Mouse (Mus musculus): ENCODE results near the gene Rbm38. TPM values are rescaled to one million over a fixed set of nuclear protein-coding genes. Genes with fewer than 3 reads are reported as not detected.

Gene Rbm38
- polyA plus RNA-seq, 1 experiment from 2014 or later, result 13.8 TPM

DNA sequence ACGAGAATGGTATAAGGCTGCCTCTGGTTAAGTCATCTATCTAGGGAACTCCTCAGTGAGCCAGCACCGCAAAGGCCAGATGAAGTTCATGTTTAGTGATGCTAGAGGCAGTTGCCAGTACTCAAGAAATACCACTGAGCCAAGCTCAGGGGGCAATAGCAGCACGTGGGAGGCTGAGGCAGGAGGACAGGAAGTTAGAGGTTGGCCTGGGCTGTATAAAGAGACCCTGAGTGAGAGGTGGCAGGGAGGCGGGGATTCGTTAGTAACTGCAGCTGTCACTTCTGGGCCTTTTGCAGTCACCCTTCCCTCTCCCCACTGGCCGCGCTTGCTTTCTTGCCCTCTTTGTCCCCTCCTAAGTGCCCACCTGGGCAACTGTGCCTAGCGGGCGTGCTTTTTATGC lies 976 bp upstream of the Rbm38 start:
- Histone ChIP-seq H3K9ac (no peak overlapping the region), H3K4me3 (peak overlapping the region; percentile 35), H3K4me2 (peak overlapping the region; percentile 73), H3K4me1 (peaks cover 33% of the 10 kb centered on the region), H3K9me3 (no peaks in the 10 kb centered on the region), H3K27ac (no peak overlapping the region), H3K27me3 (replicated peaks) (peaks cover 28% of the 10 kb centered on the region), H3K36me3 (replicated peaks) (0 out of 2 replicates have a peak, but pooled peaks cover 9% of the 10 kb centered on the region)
- ATAC-seq (replicated peaks), result no peak
- WGBS, result 13% methylated on average over 9 of the region's 9 CpGs

DNA sequence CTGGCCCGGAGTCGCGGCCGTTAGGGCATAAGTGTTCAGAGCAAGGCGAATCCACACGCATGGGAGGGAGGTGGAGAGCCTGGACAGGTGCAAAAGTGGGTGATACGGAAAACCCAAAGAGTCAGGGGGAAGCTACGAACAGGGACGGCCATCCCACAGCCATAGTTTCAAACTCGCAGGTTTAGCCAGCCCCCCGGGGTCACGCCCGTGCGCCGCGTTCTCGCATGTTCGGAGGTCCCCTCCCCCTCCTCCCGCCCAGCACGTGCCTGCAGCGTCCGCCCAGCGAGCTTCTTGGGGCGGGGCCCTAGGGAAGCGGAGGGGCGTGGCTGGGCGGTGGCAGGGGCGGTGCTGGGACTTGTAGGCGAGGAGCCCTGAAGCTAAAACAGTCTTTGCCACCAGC lies 508 bp upstream of the Rbm38 start:
- Histone ChIP-seq H3K4me1 (peaks cover 38% of the 10 kb centered on the region), H3K36me3 (replicated peaks) (0 out of 2 replicates have a peak, but pooled peaks cover 5% of the 10 kb centered on the region), H3K27ac (no peak overlapping the region), H3K4me2 (peak overlapping the region; percentile 73), H3K9ac (0 out of 2 replicates have a peak overlapping the region, but pooled peaks have one; percentile 5), H3K4me3 (peak overlapping the region; percentile 35), H3K9me3 (no peaks in the 10 kb centered on the region), H3K27me3 (replicated peaks) (peaks cover 28% of the 10 kb centered on the region)
- WGBS, result 1% methylated on average over 29 of the region's 29 CpGs
- peak; percentile 22; the same call in 1 of the 2 replicates for ATAC-seq (replicated peaks)

DNA sequence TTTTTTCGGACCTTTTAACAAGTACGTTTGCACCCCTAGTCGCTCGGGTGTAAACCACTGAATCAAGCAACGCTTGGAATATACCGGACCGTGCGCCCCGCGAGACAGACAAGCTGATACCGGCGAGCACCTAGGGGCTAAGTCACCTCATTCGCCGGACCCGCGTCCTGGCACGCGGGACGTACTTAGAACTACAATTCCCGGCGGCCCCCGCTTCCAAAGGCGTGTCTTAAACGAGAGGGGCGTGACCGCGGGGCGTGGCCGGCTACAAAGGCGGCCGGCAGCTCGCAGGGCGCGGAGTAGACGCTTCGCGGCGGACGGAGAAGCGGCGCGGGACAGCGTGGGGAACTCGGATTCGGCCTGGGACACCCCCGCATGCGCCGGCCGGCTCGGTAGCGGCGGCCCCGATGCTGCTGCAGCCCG lies 1.3 kb downstream of the Rbm38 start:
- peak overlapping the region; percentile 59 for H3K4me2 ChIP-seq
- under 1% methylated on average over 51 of the region's 54 CpGs for WGBS
- H3K9ac ChIP-seq, result peak overlapping the region; percentile 64
- peak overlapping the region; percentile 79 for H3K4me3 ChIP-seq
- H3K36me3 ChIP-seq (replicated peaks), result no peaks in the 10 kb centered on the region
- no peaks in the 10 kb centered on the region for H3K9me3 ChIP-seq
- peaks cover 28% of the 10 kb centered on the region for H3K27me3 ChIP-seq (replicated peaks)
- H3K4me1 ChIP-seq, result peaks cover 48% of the 10 kb centered on the region
- H3K27ac ChIP-seq, result peak overlapping the region; percentile 61
- peak; percentile 87 for ATAC-seq (replicated peaks)

DNA sequence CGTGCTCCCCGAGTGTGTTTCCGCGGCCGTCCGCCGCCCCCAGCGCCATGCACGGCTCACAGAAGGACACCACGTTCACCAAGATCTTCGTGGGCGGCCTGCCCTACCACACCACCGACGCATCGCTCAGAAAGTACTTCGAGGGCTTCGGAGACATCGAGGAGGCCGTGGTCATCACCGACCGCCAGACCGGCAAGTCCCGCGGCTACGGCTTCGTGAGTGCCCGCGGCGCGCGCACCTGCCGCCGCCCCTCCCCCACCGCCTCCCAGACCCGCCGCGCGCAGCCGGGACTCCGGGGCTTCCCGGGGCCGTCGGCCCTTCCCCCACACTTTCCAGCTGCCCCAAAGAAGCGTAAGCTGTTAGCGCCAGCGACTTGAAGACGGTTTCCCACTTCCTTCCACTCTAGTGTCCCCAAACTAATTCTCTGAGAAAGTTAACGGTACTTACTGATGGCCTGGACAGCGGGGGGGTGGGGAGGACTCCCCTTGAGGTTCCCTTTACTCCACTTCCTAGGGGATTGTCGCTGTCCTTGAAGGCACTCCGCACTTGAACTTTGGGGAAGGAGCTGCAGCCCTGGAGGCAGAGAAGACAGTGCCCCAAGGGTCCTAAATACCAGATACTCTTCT lies 1.9 kb downstream of the Rbm38 start:
- Histone ChIP-seq H3K27ac (peak overlapping the region; percentile 61), H3K9ac (peak overlapping the region; percentile 64), H3K9me3 (no peaks in the 10 kb centered on the region), H3K4me1 (peaks cover 51% of the 10 kb centered on the region), H3K27me3 (replicated peaks) (peaks cover 28% of the 10 kb centered on the region), H3K4me3 (peak overlapping the region; percentile 79), H3K4me2 (peak overlapping the region; percentile 59), H3K36me3 (replicated peaks) (no peaks in the 10 kb centered on the region)
- peak; percentile 63 for ATAC-seq (replicated peaks)
- under 1% methylated on average over 51 of the region's 51 CpGs for WGBS

DNA sequence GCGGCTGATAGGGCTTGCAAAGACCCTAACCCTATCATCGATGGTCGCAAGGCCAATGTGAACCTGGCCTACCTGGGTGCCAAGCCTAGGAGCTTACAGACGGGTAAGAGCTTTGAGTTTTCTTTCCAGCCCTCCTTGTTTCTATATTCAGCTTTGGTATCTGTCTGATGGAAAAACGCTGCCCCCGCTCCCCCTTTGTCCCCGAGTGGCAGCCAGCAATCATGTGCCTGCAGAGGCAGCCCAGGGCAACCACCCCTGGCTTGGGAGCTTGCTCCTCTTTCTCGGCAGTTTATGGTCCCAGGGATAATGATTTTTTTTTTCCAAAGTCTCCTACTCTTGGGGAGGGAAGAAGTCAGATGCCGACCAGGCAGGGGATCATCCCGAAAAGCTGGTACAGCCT lies 2.5 kb downstream of the Rbm38 start:
- peaks cover 28% of the 10 kb centered on the region for H3K27me3 ChIP-seq (replicated peaks)
- peak overlapping the region; percentile 64 for H3K9ac ChIP-seq
- H3K4me3 ChIP-seq, result peak overlapping the region; percentile 79
- peak overlapping the region; percentile 59 for H3K4me2 ChIP-seq
- WGBS, result 21% methylated on average over 10 of the region's 10 CpGs
- no peak for ATAC-seq (replicated peaks)
- H3K36me3 ChIP-seq (replicated peaks), result no peaks in the 10 kb centered on the region
- H3K4me1 ChIP-seq, result peaks cover 51% of the 10 kb centered on the region
- H3K27ac ChIP-seq, result no peak overlapping the region
- H3K9me3 ChIP-seq, result no peaks in the 10 kb centered on the region

DNA sequence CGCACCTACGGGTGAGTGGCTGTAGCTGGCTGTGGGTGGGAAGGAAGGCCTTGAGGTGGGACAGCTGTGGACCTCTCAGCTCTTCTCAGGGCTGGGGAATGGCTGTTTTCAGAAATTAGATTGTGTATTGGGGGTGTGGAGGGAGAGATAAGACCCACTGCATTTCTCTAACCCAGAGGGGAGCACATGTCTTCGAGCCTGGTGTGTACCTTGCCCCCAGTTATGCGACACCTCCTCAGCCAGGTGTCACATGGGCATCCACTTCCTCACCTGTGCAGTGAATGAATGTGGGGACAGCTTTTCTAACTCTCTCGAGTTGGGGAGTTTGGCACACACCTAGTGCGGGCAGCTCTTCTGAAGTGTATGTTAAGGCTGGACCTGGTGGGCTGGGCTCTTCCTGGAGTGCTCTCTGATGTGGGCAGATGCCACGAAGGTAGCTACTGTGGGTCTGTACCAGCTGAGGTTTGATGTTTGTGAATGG lies 3.1 kb downstream of the Rbm38 start:
- H3K9me3 ChIP-seq, result no peaks in the 10 kb centered on the region
- peak overlapping the region; percentile 59 for H3K4me2 ChIP-seq
- WGBS, result 82% methylated on average over 7 of the region's 7 CpGs
- peaks cover 28% of the 10 kb centered on the region for H3K27me3 ChIP-seq (replicated peaks)
- peaks cover 53% of the 10 kb centered on the region for H3K4me1 ChIP-seq
- no peak for ATAC-seq (replicated peaks)
- H3K9ac ChIP-seq, result no peak overlapping the region
- no peaks in the 10 kb centered on the region for H3K36me3 ChIP-seq (replicated peaks)
- H3K4me3 ChIP-seq, result 0 out of 2 replicates have a peak overlapping the region, but pooled peaks have one; percentile 79
- no peak overlapping the region for H3K27ac ChIP-seq

DNA sequence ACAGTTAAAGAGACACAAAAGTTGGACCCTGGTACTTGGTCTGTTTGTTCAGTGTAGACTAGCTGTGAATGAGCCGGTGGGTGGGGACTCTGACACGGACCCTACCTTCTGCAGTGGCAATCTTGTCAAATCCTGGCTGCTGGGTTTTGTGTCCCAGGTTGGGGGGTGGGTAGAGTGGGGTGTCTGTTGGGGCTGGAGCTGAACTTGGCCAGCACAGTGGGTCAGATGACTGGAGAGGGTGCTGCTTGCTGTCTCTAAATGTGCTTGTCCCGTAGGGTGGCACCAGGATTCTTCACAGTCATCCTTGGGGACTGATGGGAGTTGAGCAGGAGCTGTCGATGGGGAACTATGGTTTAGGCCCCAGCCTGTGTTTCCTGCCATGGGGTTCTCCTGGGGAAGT lies 3.7 kb downstream of the Rbm38 start:
- ATAC-seq (replicated peaks), result no peak
- WGBS, result 84% methylated on average over 4 of the region's 4 CpGs
- H3K9ac ChIP-seq, result no peak overlapping the region

DNA sequence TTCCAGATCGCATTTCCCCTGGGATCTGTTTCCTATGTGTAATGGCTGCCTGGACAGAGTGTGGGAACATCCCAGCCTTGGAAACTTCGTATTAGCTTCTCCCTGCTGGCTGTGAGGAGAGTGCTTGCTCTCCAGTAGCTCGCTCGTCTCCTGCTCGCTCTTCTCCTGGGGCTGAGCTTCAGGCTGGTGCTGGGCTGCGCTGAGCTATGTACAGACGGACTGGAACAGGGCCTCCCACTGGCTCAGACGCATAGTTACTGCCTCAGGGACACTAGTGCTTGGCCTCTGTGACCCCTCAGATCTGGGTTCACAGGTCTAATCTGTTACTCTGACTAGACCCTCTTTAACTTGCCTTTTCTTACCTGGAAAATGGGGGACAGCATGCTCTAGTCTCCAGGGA lies 4.1 kb downstream of the Rbm38 start:
- Histone ChIP-seq H3K27ac (no peak overlapping the region), H3K4me1 (peaks cover 53% of the 10 kb centered on the region), H3K9ac (no peak overlapping the region), H3K4me2 (no peak overlapping the region), H3K36me3 (replicated peaks) (no peaks in the 10 kb centered on the region), H3K27me3 (replicated peaks) (peaks cover 18% of the 10 kb centered on the region), H3K4me3 (no peak overlapping the region), H3K9me3 (no peaks in the 10 kb centered on the region)
- ATAC-seq (replicated peaks), result no peak
- 77% methylated on average over 8 of the region's 8 CpGs for WGBS

More for the DNA sequence above, 3.7 kb downstream of the Rbm38 start:
- no peaks in the 10 kb centered on the region for H3K9me3 ChIP-seq
- no peak overlapping the region for H3K27ac ChIP-seq
- H3K4me1 ChIP-seq, result peaks cover 53% of the 10 kb centered on the region
- H3K4me3 ChIP-seq, result no peak overlapping the region
- H3K36me3 ChIP-seq (replicated peaks), result no peaks in the 10 kb centered on the region
- H3K27me3 ChIP-seq (replicated peaks), result peaks cover 23% of the 10 kb centered on the region
- no peak overlapping the region for H3K4me2 ChIP-seq

DNA sequence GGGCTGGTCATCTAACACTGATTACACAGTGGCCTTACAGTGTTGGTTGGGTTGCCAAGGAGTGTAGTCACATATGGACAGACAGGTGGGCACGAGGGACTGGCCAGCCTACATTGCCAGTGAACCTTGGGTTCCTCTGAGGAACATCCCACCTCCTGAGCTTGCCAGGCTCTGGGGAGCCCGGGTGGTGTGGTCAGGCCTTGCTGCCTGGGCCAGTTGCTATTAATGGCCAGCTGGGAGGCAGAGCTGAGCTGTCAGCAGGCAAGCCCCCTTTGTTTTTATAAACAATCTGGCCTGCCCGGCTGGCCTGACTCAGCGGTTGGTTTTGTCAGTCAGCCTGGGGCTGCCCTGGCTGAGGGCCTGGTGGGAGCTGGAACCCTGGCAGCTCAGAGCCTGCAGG lies 4.6 kb downstream of the Rbm38 start:
- no peak for ATAC-seq (replicated peaks)
- H3K27me3 ChIP-seq (replicated peaks), result peaks cover 14% of the 10 kb centered on the region
- no peaks in the 10 kb centered on the region for H3K9me3 ChIP-seq
- no peak overlapping the region for H3K4me3 ChIP-seq
- no peak overlapping the region for H3K9ac ChIP-seq
- H3K27ac ChIP-seq, result no peak overlapping the region
- H3K4me2 ChIP-seq, result no peak overlapping the region
- H3K36me3 ChIP-seq (replicated peaks), result no peaks in the 10 kb centered on the region
- peaks cover 48% of the 10 kb centered on the region for H3K4me1 ChIP-seq
- 27% methylated on average over 4 of the region's 4 CpGs for WGBS

DNA sequence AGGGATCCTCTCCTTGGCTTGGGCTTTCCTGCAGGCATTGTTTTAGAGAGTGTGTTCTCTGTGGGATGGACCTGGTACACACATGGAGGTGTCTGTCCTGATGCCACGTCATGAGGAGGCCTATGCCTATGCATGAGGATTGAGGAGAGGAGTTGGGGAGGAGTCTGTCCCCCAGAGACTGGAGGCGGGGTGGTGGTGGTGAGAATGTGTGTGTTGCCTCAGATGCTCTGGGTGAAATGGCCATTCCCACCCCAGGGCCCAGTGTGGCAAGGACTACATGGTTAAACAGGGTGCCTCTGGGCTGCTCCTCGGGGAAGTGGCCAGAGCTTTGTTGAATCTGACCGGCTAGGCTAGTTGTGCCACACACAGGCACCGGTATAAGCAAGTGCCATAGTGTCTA lies 6.0 kb downstream of the Rbm38 start:
- Histone ChIP-seq H3K4me2 (no peak overlapping the region), H3K4me1 (peaks cover 41% of the 10 kb centered on the region), H3K27ac (no peak overlapping the region), H3K9me3 (no peaks in the 10 kb centered on the region), H3K27me3 (replicated peaks) (peaks cover under 1% of the 10 kb centered on the region), H3K4me3 (no peak overlapping the region), H3K36me3 (replicated peaks) (no peaks in the 10 kb centered on the region), H3K9ac (no peak overlapping the region)
- no peak for ATAC-seq (replicated peaks)
- 82% methylated on average over 5 of the region's 5 CpGs for WGBS

DNA sequence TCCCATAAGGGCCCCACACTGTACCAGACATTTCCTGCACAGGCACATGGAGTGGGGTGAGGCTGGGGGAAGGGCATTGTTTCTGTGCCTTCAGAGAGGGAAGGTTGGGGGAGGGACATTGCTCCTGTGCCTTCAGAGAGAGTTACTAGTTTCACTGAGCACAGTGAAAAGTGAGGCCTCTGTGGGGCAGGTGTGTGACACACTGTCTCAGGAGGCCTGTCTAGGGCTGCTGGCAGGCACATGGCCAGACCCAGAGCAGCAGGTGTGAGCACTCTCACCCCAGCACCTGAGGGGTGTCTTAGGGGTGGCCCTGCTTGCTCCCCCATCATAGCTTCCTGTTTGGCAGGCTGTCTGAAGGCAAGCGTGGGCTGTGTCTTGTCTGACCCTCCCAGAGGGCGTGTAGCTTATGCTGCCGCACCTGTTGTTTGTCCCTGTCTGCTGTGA lies 6.4 kb downstream of the Rbm38 start:
- Histone ChIP-seq H3K36me3 (replicated peaks) (no peaks in the 10 kb centered on the region), H3K27ac (no peak overlapping the region), H3K9me3 (no peaks in the 10 kb centered on the region), H3K9ac (no peak overlapping the region), H3K4me3 (no peak overlapping the region), H3K4me2 (no peak overlapping the region), H3K4me1 (peaks cover 41% of the 10 kb centered on the region), H3K27me3 (replicated peaks) (no peaks in the 10 kb centered on the region)
- 89% methylated on average over 3 of the region's 3 CpGs for WGBS
- ATAC-seq (replicated peaks), result no peak

DNA sequence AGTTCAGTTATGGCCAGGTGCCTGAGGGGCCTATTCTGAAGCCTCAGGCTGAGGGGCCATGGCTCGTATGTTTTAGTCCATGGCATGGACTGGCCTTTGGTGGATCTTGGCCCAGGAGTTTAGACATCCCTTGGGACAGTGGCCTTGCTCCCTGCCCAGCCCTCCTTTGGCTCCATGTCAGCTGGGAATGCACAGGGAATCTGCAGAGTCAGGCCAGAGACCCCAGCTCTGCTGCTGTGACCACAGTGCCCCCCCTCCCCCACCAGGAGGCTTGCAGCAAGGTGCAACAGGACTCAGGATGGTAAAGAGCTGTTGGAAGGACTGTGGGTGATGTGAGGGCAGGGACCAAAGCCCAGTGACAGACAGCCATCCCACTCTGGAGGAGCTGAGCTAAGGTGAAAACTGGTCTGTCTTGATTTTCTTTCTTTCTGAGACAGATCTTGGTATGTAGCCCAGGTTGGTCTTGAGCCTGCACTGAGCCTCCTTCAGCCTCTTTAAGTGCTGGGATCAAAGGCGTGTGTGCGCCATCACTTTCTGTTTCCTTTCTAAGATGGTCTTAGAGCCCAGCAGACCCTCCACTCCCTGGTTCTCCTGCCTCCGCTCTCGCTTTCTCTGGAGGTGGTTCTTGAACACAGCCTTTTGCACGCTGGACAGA lies 7.0 kb downstream of the Rbm38 start:
- Histone ChIP-seq H3K4me1 (peaks cover 40% of the 10 kb centered on the region), H3K9ac (no peak overlapping the region), H3K36me3 (replicated peaks) (no peaks in the 10 kb centered on the region), H3K4me2 (no peak overlapping the region), H3K9me3 (no peaks in the 10 kb centered on the region), H3K27me3 (replicated peaks) (no peaks in the 10 kb centered on the region), H3K27ac (no peak overlapping the region), H3K4me3 (no peak overlapping the region)
- 92% methylated on average over 6 of the region's 6 CpGs for WGBS
- ATAC-seq (replicated peaks), result no peak
